Mouse (Mus musculus) adrenal gland, postnatal 14 days (tissue): ENCODE measurements around the gene Dyrk1a. TPM values are rescaled to one million over a fixed set of nuclear protein-coding genes. Genes with fewer than 3 reads are reported as not detected.

ENCODE experiments used
- DNase-seq: peaks from one replicate; pipeline ENCODE4 v3.0.0; 2021; ENCODE audit warnings: mixed read lengths
- long read RNA-seq, 2 experiments: library from polyadenylated mRNA; stranded (forward); transcript quantifications; one replicate each; pipeline ENCODE4 v2.0.0; 2021
- total RNA-seq: library from RNA; stranded (reverse); gene quantifications from 2 replicates; pipeline ENCODE4 v1.2.3, GENCODE M21; 2021

Dyrk1a gene
- 61.3 and 65.3 TPM in 2 replicates for total RNA-seq
- long read RNA-seq, experiment 1, full-length matches to known transcripts, result 4 of 15 reads
- long read RNA-seq, experiment 1, partial matches to known transcripts, result 1 of 15 reads
- long read RNA-seq, experiment 1, other reads (novel, unspliced or antisense), result 10 of 15 reads
- long read RNA-seq, experiment 2, full-length matches to known transcripts, result 6 of 14 reads
- long read RNA-seq, experiment 2, partial matches to known transcripts, result 2 of 14 reads
- long read RNA-seq, experiment 2, other reads (novel, unspliced or antisense), result 6 of 14 reads

- DNase-seq, result peak; percentile 100
Measured at GRCm38 (mm10) chr16:94569229-94570176, at the start of gene Dyrk1a. Dyrk1a (plus strand) TSS chr16:94570010.

GRCm38 (mm10) chr16:94523594-94524377 is 46.0 kb upstream of the Dyrk1a start:
- peak; percentile 66 for DNase-seq

GRCm38 (mm10) chr16:94524691-94525090 is 45.1 kb upstream of the Dyrk1a start:
- no peak for DNase-seq

GRCm38 (mm10) chr16:94525955-94526343 is 43.9 kb upstream of the Dyrk1a start:
- DNase-seq, result no peak

GRCm38 (mm10) chr16:94526344-94527151 is 43.3 kb upstream of the Dyrk1a start, which contains the start of gene Vps26c:
Vps26c (minus strand) TSS chr16:94526830.
- DNase-seq, result peak; percentile 98

GRCm38 (mm10) chr16:94527152-94527534 is 42.7 kb upstream of the Dyrk1a start:
- DNase-seq, result no peak

- no peak for DNase-seq
Measured at GRCm38 (mm10) chr16:94527546-94527945, 42.3 kb upstream of the Dyrk1a start.

- DNase-seq, result no peak
Measured at GRCm38 (mm10) chr16:94531268-94531667, 38.5 kb upstream of the Dyrk1a start.

GRCm38 (mm10) chr16:94533679-94534078 is 36.1 kb upstream of the Dyrk1a start:
- no peak for DNase-seq

GRCm38 (mm10) chr16:94535716-94536115 is 34.1 kb upstream of the Dyrk1a start:
- DNase-seq, result no peak

GRCm38 (mm10) chr16:94536417-94537158 is 33.2 kb upstream of the Dyrk1a start:
- DNase-seq, result peak; percentile 47

- peak; percentile 76 for DNase-seq
Measured at GRCm38 (mm10) chr16:94537159-94537527, 32.7 kb upstream of the Dyrk1a start.

- no peak for DNase-seq
Measured at GRCm38 (mm10) chr16:94540140-94540539, 29.7 kb upstream of the Dyrk1a start.

GRCm38 (mm10) chr16:94542898-94543297 is 26.9 kb upstream of the Dyrk1a start:
- no peak for DNase-seq

GRCm38 (mm10) chr16:94544540-94545105 is 25.2 kb upstream of the Dyrk1a start:
- DNase-seq, result peak; percentile 38

- DNase-seq, result no peak
Measured at GRCm38 (mm10) chr16:94545781-94546562, 23.8 kb upstream of the Dyrk1a start.

GRCm38 (mm10) chr16:94549813-94550212 is 20.0 kb upstream of the Dyrk1a start:
- DNase-seq, result no peak

GRCm38 (mm10) chr16:94551934-94552333 is 17.9 kb upstream of the Dyrk1a start:
- DNase-seq, result peak; percentile 32

- DNase-seq, result no peak
Measured at GRCm38 (mm10) chr16:94555346-94555745, 14.5 kb upstream of the Dyrk1a start.

GRCm38 (mm10) chr16:94556228-94556627 is 13.6 kb upstream of the Dyrk1a start:
- peak; percentile 45 for DNase-seq
